Comparison of ENCODE assay signal across 28 mouse cellular contexts in the genomic region with DNA sequence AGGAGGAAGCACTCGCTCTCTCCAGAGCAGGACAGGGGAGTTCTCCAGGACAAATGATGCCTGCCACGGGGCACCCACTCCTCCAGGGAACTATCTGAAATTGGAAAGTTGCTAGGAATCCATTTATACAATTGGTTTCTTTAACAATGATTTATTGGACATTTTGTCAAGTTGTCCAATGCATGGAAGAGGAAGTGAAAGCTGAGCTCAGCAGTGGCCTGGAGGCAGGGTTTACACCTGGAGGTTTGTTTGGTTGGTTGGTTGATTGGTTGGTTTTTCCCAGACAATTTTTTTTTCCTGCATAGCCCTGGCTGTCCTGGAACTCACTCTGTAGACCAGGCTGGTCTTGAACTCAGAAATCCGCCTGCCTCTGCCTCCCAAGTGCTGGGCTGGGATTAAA. TPM values are rescaled to one million over a fixed set of nuclear protein-coding genes. Genes with fewer than 3 reads are reported as not detected.
DNase-seq lines count a peak whose midpoint lies in the region; ATAC-seq and TF ChIP-seq lines count a peak whose summit lies in the region.
"Had no signal": no experiment of that assay in that cellular context is flagged by ENCODE, and none has a peak within 500 bp of the region (broad histone marks: within the 10 kb centered on the region; RNA-seq: fewer than 3 reads in every experiment).

No protein-coding gene starts in this region.

- no peak overlapping the region for H3K4me3 ChIP-seq in limb, embryonic 10.5 days
- no peak overlapping the region for H3K4me3 ChIP-seq in cerebellum, adult 2 months (replicated peaks; ENCODE audit: insufficient read depth, low read depth, low read length)
- H3K4me3 ChIP-seq: forebrain, embryonic 10.5 days; forebrain, embryonic 13.5 days; heart, embryonic 12.5 days; heart, embryonic 15.5 days had no signal

- peak; percentile 43 for ATAC-seq in common myeloid progenitor, adult 5-6 weeks (replicated peaks; ENCODE audit: low read depth, poor library complexity, severe bottlenecking)
- ATAC-seq: forebrain, embryonic 13.5 days; forebrain, embryonic 16.5 days; hindbrain, postnatal 0 days; inflammation-experienced regulatory T-cells, adult 6 months had no signal

- TF ChIP-seq CTCF in cerebellum, adult 2 months (IDR thresholded peaks at IDR 0.05; ENCODE audit: borderline replicate concordance, insufficient read depth, low read depth, low read length) = no peak

- H3K27ac ChIP-seq in limb, embryonic 10.5 days = peak overlapping the region; percentile 59; the same call in 1 of the 2 replicates
- H3K27ac ChIP-seq in cerebellum, adult 2 months (ENCODE audit: insufficient read depth, low read length) = no peak overlapping the region
- H3K27ac ChIP-seq: forebrain, embryonic 10.5 days; forebrain, embryonic 13.5 days; heart, embryonic 15.5 days; hindbrain, embryonic 14.5 days; hindbrain, postnatal 0 days had no signal

- no peaks in the 10 kb centered on the region for H3K9me3 ChIP-seq in limb, embryonic 10.5 days (replicated peaks)
- H3K9me3 ChIP-seq: forebrain, embryonic 10.5 days; forebrain, embryonic 13.5 days; heart, embryonic 12.5 days; heart, embryonic 15.5 days had no signal

- H3K4me1 ChIP-seq in limb, embryonic 10.5 days = peaks cover 52% of the 10 kb centered on the region
- H3K4me1 ChIP-seq in cerebellum, adult 2 months (ENCODE audit: control insufficient read depth, insufficient read depth, low read length) = peaks cover 10% of the 10 kb centered on the region; the same call in 1 of the 2 replicates
- H3K4me1 ChIP-seq: forebrain, embryonic 13.5 days; heart, embryonic 12.5 days; heart, embryonic 15.5 days had no signal

- WGBS in limb, embryonic 10.5 days = 72% methylated on average over 3 of the region's 3 CpGs
- WGBS in cerebellum, adult 2 months = 84% methylated on average over 3 of the region's 3 CpGs

- H3K27me3 ChIP-seq in limb, embryonic 10.5 days (ENCODE audit: low read depth, poor library complexity, severe bottlenecking) = no peaks in the 10 kb centered on the region
- no peaks in the 10 kb centered on the region for H3K27me3 ChIP-seq in splenic B cell, adult 2 months (ENCODE audit: control insufficient read depth, insufficient read depth, low read length, poor library complexity, severe bottlenecking)
- no peaks in the 10 kb centered on the region for H3K27me3 ChIP-seq in cerebellum, adult 2 months (ENCODE audit: control insufficient read depth, insufficient read depth, low read length)
- H3K27me3 ChIP-seq: forebrain, embryonic 13.5 days; heart, embryonic 15.5 days had no signal

- TF ChIP-seq POLR2A in cerebellum, adult 2 months (IDR thresholded peaks at IDR 0.05; ENCODE audit: borderline replicate concordance, insufficient read depth, low read length) = no peak

- no peaks in the 10 kb centered on the region for H3K36me3 ChIP-seq in limb, embryonic 10.5 days
- H3K36me3 ChIP-seq in splenic B cell, adult 2 months (ENCODE audit: control insufficient read depth, insufficient read depth, low read length, poor library complexity, severe bottlenecking) = no peaks in the 10 kb centered on the region; the same call in 1 of the 2 replicates
- H3K36me3 ChIP-seq: forebrain, embryonic 10.5 days; heart, embryonic 12.5 days; heart, embryonic 15.5 days had no signal

- peak; percentile 38 to 43 for DNase-seq in B cell, adult 2 months
- DNase-seq in limb, embryonic 10.5 days (ENCODE audit: low spot score) = no peak
- DNase-seq in splenic B cell, adult 2 months (ENCODE audit: low read depth, low spot score) = peak; percentile 45
- DNase-seq in urinary bladder, postnatal 36 days (ENCODE audit: low spot score in 2 of 2) = no peak
- DNase-seq in left cerebral cortex, adult 9 months (ENCODE audit: low spot score in 2 of 2) = no peak
- DNase-seq in cerebellum, adult 2 months = no peak
- DNase-seq: adrenal gland, adult 2 months; adrenal gland, postnatal 14 days; cerebellum, adult 11 months; cerebellum, adult 8-10 months; cerebellum, postnatal 10 days; cerebellum, postnatal 36 days; gastrocnemius, postnatal 10 days; gastrocnemius, postnatal 36 days; heart, adult 18-20 months; heart, postnatal 10 days; heart, postnatal 36 days had no signal

RNA-seq across cellular contexts. Expression of gene Phc2, which starts 9.5 kb away (rescaled TPM):
- 21.2 and 23.0 TPM in 2 replicates for total RNA-seq in common myeloid progenitor, adult 5-6 weeks (2017)
- polyA plus RNA-seq in limb, embryonic 10.5 days (2016; fragmentation: Nextera tagmentation; extraction: Ambion mirVana) = 71.1 and 76.8 TPM in 2 replicates
- 133 and 144 TPM in 2 replicates for polyA plus RNA-seq in cerebellum, adult 2 months (2012; rRNA removed)

RNA-seq across cellular contexts. Expression of gene Tlr12, which starts 45.6 kb away (rescaled TPM):
- total RNA-seq in common myeloid progenitor, adult 5-6 weeks (2017) = 0.44 and 1.1 TPM in 2 replicates
- 0.87 and 1.3 TPM in 2 replicates for polyA plus RNA-seq in limb, embryonic 10.5 days (2016; fragmentation: Nextera tagmentation; extraction: Ambion mirVana)
- polyA plus RNA-seq in cerebellum, adult 2 months (2012; rRNA removed) = 0.49 and 0.52 TPM in 2 replicates
- total RNA-seq: gastrocnemius, adult 18-20 months; MEL had no signal

RNA-seq across cellular contexts. Expression of gene Zscan20, which starts 54.1 kb away (rescaled TPM):
- total RNA-seq in common myeloid progenitor, adult 5-6 weeks (2017) = 2.6 and 3.2 TPM in 2 replicates
- 7.0 and 7.5 TPM in 2 replicates for polyA plus RNA-seq in limb, embryonic 10.5 days (2016; fragmentation: Nextera tagmentation; extraction: Ambion mirVana)
- polyA plus RNA-seq in cerebellum, adult 2 months (2012; rRNA removed) = 4.9 and 5.2 TPM in 2 replicates

Comparison
In these comparisons a context has a peak if more than half of its experiments do, and no peak if none do; other contexts are left out.
1. DNase-seq: peak in B cell, adult 2 months (2 of 2) and splenic B cell, adult 2 months (single experiment); none in limb, embryonic 10.5 days (single experiment), urinary bladder, postnatal 36 days (0 of 2), left cerebral cortex, adult 9 months (0 of 2) and cerebellum, adult 2 months (0 of 2).